Mouse (Mus musculus) liver, postnatal 0 days (tissue): Measurements from ENCODE around the gene Amacr. TPM values are rescaled to one million over a fixed set of nuclear protein-coding genes. Genes with fewer than 3 reads are reported as not detected.
"Not testable (repeated sequence)": the region's sequence is repeated elsewhere in the genome, so short reads cannot be mapped to it uniquely, and the experiment has no call there.

Experiments used
- ATAC-seq: fragments of 200-750 bp; cut with Nextera tagmentation; 2 replicates; pipeline ENCODE4 v1.8.0; 2017; ENCODE audit warnings: mild to moderate bottlenecking, moderate library complexity
- DNase-seq: peaks from one replicate; pipeline ENCODE4 v3.0.0-alpha.2; 2016
- H3K27ac ChIP-seq: fragments of 300-500 bp; sonication (generic); 2 replicates; pipeline ENCODE4 v1.5.1; 2014; ENCODE audit warnings: antibody characterized with exemption, moderate library complexity, mild to moderate bottlenecking, low read depth
- H3K27me3 ChIP-seq: fragments of 300-500 bp; sonication (generic); 2 replicates; pipeline ENCODE4 v1.6.1; 2014; ENCODE audit warnings: low read length, control low read depth, mixed read lengths; ENCODE audit not compliant: insufficient read depth
- H3K36me3 ChIP-seq: fragments of 300-500 bp; sonication (generic); replicated peaks from 2 replicates; pipeline ENCODE4 v1.6.1; 2014; ENCODE audit warnings: mild to moderate bottlenecking, control low read depth, low read length, moderate library complexity, mixed read lengths; ENCODE audit not compliant: insufficient read depth
- H3K4me1 ChIP-seq: fragments of 300-500 bp; sonication (generic); 2 replicates; pipeline ENCODE4 v1.6.1; 2014; ENCODE audit warnings: antibody characterized with exemption, mild to moderate bottlenecking, control low read depth; ENCODE audit not compliant: insufficient read depth
- H3K4me2 ChIP-seq: fragments of 300-500 bp; sonication (generic); 2 replicates; pipeline ENCODE4 v1.6.1; 2014; ENCODE audit warnings: low read depth, mild to moderate bottlenecking, low read length, moderate library complexity, mixed read lengths
- H3K4me3 ChIP-seq: fragments of 300-500 bp; sonication (generic); 2 replicates; pipeline ENCODE4 v1.5.1; 2014; ENCODE audit warnings: low read depth, low read length
- H3K9ac ChIP-seq: fragments of 300-500 bp; sonication (generic); replicated peaks from 2 replicates; pipeline ENCODE4 v1.6.1; 2014; ENCODE audit warnings: mild to moderate bottlenecking, moderate library complexity
- H3K9me3 ChIP-seq: fragments of 300-500 bp; sonication (generic); 2 replicates; pipeline ENCODE4 v1.6.1; 2016; ENCODE audit warnings: mild to moderate bottlenecking, control low read depth, low read length, mixed read lengths
- CTCF ChIP-seq: sonication (generic); IDR thresholded peaks from 2 replicates; pipeline ENCODE4 v1.5.1; 2016; ENCODE audit warnings: antibody characterized with exemption, low read depth
- EP300 ChIP-seq: IDR thresholded peaks from 2 replicates; pipeline ENCODE4 v1.6.1; 2016; ENCODE audit warnings: antibody characterized with exemption, low read depth, mild to moderate bottlenecking
- WGBS: fragments of 180-500 bp; shearing (Covaris S2); extraction: QIAGEN DNeasy Blood & Tissue Kit; methylation state at CpG from one replicate; pipeline ENCODE4 v1.1.7; 2014; ENCODE audit not compliant: insufficient replicate concordance; 5-methylcytosine and 5-hydroxymethylcytosine counted together
- polyA plus RNA-seq: library from polyadenylated mRNA; unstranded; fragments of >200 nt; fragmentation: Nextera tagmentation; extraction: Ambion mirVana; gene quantifications from 2 replicates; pipeline ENCODE4 v1.2.1, GENCODE M21; 2015

Amacr gene
- polyA plus RNA-seq, 1 experiment from 2014 or later = 114 TPM

GRCm38 (mm10) chr15:10980712-10981111 is 844 bp upstream of the Amacr start:
- Histone ChIP-seq H3K9ac (peak overlapping the region; percentile 64; the same call in 1 of the 2 replicates), H3K36me3 (no peaks in the 10 kb centered on the region), H3K4me3 (no peak overlapping the region), H3K27ac (peak overlapping the region; percentile 86), H3K9me3 (no peaks in the 10 kb centered on the region), H3K4me1 (0 out of 2 replicates have a peak, but pooled peaks cover 3% of the 10 kb centered on the region), H3K4me2 (peak overlapping the region; percentile 66), H3K27me3 (no peaks in the 10 kb centered on the region)
- TF ChIP-seq CTCF (no peak), EP300 (no peak)
- no peak for ATAC-seq
- no peak for DNase-seq
- WGBS = 48% methylated on average over 2 of the region's 2 CpGs

GRCm38 (mm10) chr15:10982064-10982435 is 494 bp downstream of the Amacr start:
- ATAC-seq = no peak
- no peaks in the 10 kb centered on the region for H3K27me3 ChIP-seq
- TF ChIP-seq CTCF (no peak), EP300 (no peak)
- 5% methylated on average over 6 of the region's 6 CpGs for WGBS
- peak overlapping the region; percentile 66 for H3K4me2 ChIP-seq
- peaks cover 4% of the 10 kb centered on the region for H3K36me3 ChIP-seq
- no peak for DNase-seq
- peaks cover 3% of the 10 kb centered on the region; the same call in 1 of the 2 replicates for H3K4me1 ChIP-seq
- H3K4me3 ChIP-seq = peak overlapping the region; percentile 59
- peak overlapping the region; percentile 64 for H3K9ac ChIP-seq
- H3K27ac ChIP-seq = peak overlapping the region; percentile 86
- no peaks in the 10 kb centered on the region for H3K9me3 ChIP-seq

GRCm38 (mm10) chr15:10985756-10986155 is 4.2 kb downstream of the Amacr start:
- H3K27ac ChIP-seq = peak overlapping the region; percentile 34; the same call in 1 of the 2 replicates
- no peaks in the 10 kb centered on the region for H3K27me3 ChIP-seq
- peaks cover 7% of the 10 kb centered on the region for H3K36me3 ChIP-seq
- H3K4me3 ChIP-seq = no peak overlapping the region
- TF ChIP-seq EP300 = no peak
- TF ChIP-seq CTCF = no peak
- peak overlapping the region; percentile 50; the same call in 1 of the 2 replicates for H3K4me2 ChIP-seq
- 62% methylated on average over 6 of the region's 6 CpGs for WGBS
- ATAC-seq (no peak), DNase-seq (no peak)
- peaks cover 3% of the 10 kb centered on the region for H3K4me1 ChIP-seq
- H3K9ac ChIP-seq = peak overlapping the region; percentile 36; the same call in 1 of the 2 replicates
- H3K9me3 ChIP-seq = no peaks in the 10 kb centered on the region

- 70% methylated on average over 2 of the region's 2 CpGs for WGBS
- not testable (repeated sequence) for H3K4me1 ChIP-seq, H3K4me2 ChIP-seq, DNase-seq, H3K9me3 ChIP-seq, H3K36me3 ChIP-seq, H3K4me3 ChIP-seq, ATAC-seq, H3K9ac ChIP-seq, H3K27me3 ChIP-seq
- peak overlapping the region; percentile 31; the same call in 1 of the 2 replicates for H3K27ac ChIP-seq
Measured at GRCm38 (mm10) chr15:10986477-10986876, 4.9 kb downstream of the Amacr start.

GRCm38 (mm10) chr15:10990411-10990810 is 8.9 kb downstream of the Amacr start:
- whole genome bisulfite sequencing = 57% methylated on average over 2 of the region's 2 CpGs
- DNase-seq = no peak
- ATAC-seq = no peak
- TF ChIP-seq EP300 = no peak
- Histone ChIP-seq H3K27me3 (no peaks in the 10 kb centered on the region), H3K4me1 (no peaks in the 10 kb centered on the region; the same call in none of the 2 replicates), H3K27ac (no peak overlapping the region), H3K36me3 (peaks cover 11% of the 10 kb centered on the region), H3K9me3 (no peaks in the 10 kb centered on the region), H3K9ac (no peak overlapping the region), H3K4me2 (no peak overlapping the region), H3K4me3 (no peak overlapping the region)

- DNase-seq (no peak), ATAC-seq (no peak)
- TF ChIP-seq EP300 = no peak
- TF ChIP-seq CTCF = peak; percentile 29; the same call in 1 of the 2 replicates
- Histone ChIP-seq H3K4me1 (no peaks in the 10 kb centered on the region; the same call in none of the 2 replicates), H3K36me3 (peaks cover 17% of the 10 kb centered on the region), H3K27ac (no peak overlapping the region), H3K27me3 (no peaks in the 10 kb centered on the region), H3K4me3 (no peak overlapping the region), H3K4me2 (no peak overlapping the region), H3K9me3 (no peaks in the 10 kb centered on the region), H3K9ac (no peak overlapping the region)
- WGBS = 76% methylated on average over 1 of the region's 1 CpGs
Measured at GRCm38 (mm10) chr15:10991566-10991965, 10.0 kb downstream of the Amacr start.

GRCm38 (mm10) chr15:10999832-11000231 is 18.3 kb downstream of the Amacr start:
- TF ChIP-seq CTCF (no peak), EP300 (no peak)
- Histone ChIP-seq H3K9ac (no peak overlapping the region), H3K27ac (no peak overlapping the region), H3K4me1 (no peaks in the 10 kb centered on the region), H3K36me3 (peaks cover 10% of the 10 kb centered on the region), H3K4me2 (no peak overlapping the region), H3K9me3 (no peaks in the 10 kb centered on the region), H3K27me3 (no peaks in the 10 kb centered on the region), H3K4me3 (no peak overlapping the region)
- 49% methylated on average over 5 of the region's 5 CpGs for WGBS
- ATAC-seq (no peak), DNase-seq (no peak)
